Mouse (Mus musculus) intestine, embryonic 16.5 days (tissue): ENCODE results near the gene Cfdp1. TPM values are rescaled to one million over a fixed set of nuclear protein-coding genes. Genes with fewer than 3 reads are reported as not detected.

Source experiments
- ATAC-seq: fragments of 200-750 bp; cut with Nextera tagmentation; 2 replicates; pipeline ENCODE4 v1.8.0; 2017; ENCODE audit warnings: moderate TSS enrichment, moderate library complexity
- H3K27ac ChIP-seq: fragments of 300-500 bp; sonication (generic); 2 replicates; pipeline ENCODE4 v1.5.1; 2014; ENCODE audit warnings: mild to moderate bottlenecking, low read length
- H3K27me3 ChIP-seq: fragments of 300-500 bp; sonication (generic); replicated peaks from 2 replicates; pipeline ENCODE4 v1.6.1; 2014; ENCODE audit warnings: low read length, control low read depth, mixed read lengths; ENCODE audit not compliant: control insufficient read depth, insufficient read depth
- H3K36me3 ChIP-seq: fragments of 300-500 bp; sonication (generic); 2 replicates; pipeline ENCODE4 v1.6.1; 2014; ENCODE audit warnings: low read length, control low read depth; ENCODE audit not compliant: control insufficient read depth, insufficient read depth
- H3K4me1 ChIP-seq: fragments of 300-500 bp; sonication (generic); 2 replicates; pipeline ENCODE4 v1.6.1; 2014; ENCODE audit warnings: low read length, control low read depth, mixed read lengths; ENCODE audit not compliant: control insufficient read depth, insufficient read depth
- H3K4me2 ChIP-seq: fragments of 300-500 bp; sonication (generic); 2 replicates; pipeline ENCODE4 v1.6.1; 2014; ENCODE audit warnings: low read depth, low read length, control low read depth
- H3K4me3 ChIP-seq: fragments of 300-500 bp; sonication (generic); 2 replicates; pipeline ENCODE4 v1.5.1; 2014; ENCODE audit warnings: mild to moderate bottlenecking, low read length
- H3K9ac ChIP-seq: fragments of 300-500 bp; sonication (generic); 2 replicates; pipeline ENCODE4 v1.6.1; 2014; ENCODE audit warnings: low read depth, low read length
- H3K9me3 ChIP-seq: fragments of 300-500 bp; sonication (generic); 2 replicates; pipeline ENCODE4 v1.6.1; 2016; ENCODE audit warnings: low read length, control low read depth; ENCODE audit not compliant: control insufficient read depth
- WGBS: fragments of 180-500 bp; shearing (Covaris S2); extraction: QIAGEN DNeasy Blood & Tissue Kit; methylation state at CpG from one replicate; pipeline ENCODE4 v1.1.7; 2014; 5-methylcytosine and 5-hydroxymethylcytosine counted together
- polyA plus RNA-seq: library from polyadenylated mRNA; unstranded; fragments of >200 nt; fragmentation: Nextera tagmentation; extraction: Ambion mirVana; gene quantifications from 2 replicates; pipeline ENCODE4 v1.2.1, GENCODE M21; 2015

Gene Cfdp1
- polyA plus RNA-seq, 1 experiment from 2014 or later = 179 TPM

GRCm38 (mm10) chr8:111754736-111755135 is 99.4 kb downstream of the Cfdp1 start:
- no peak overlapping the region for H3K27ac ChIP-seq
- 85% methylated on average over 6 of the region's 6 CpGs for WGBS
- ATAC-seq = no peak
- no peak overlapping the region for H3K9ac ChIP-seq
- peaks cover 7% of the 10 kb centered on the region; the same call in 1 of the 2 replicates for H3K4me1 ChIP-seq
- H3K4me2 ChIP-seq = no peak overlapping the region
- no peaks in the 10 kb centered on the region for H3K36me3 ChIP-seq
- no peak overlapping the region for H3K4me3 ChIP-seq
- H3K27me3 ChIP-seq = no peaks in the 10 kb centered on the region
- no peaks in the 10 kb centered on the region for H3K9me3 ChIP-seq

GRCm38 (mm10) chr8:111754088-111754487 is 100.0 kb downstream of the Cfdp1 start:
- no peak overlapping the region for H3K27ac ChIP-seq

GRCm38 (mm10) chr8:111748766-111749165 is 105.3 kb downstream of the Cfdp1 start:
- H3K27ac ChIP-seq = peak overlapping the region; percentile 75; the same call in 1 of the 2 replicates
- no peak for ATAC-seq
- H3K4me1 ChIP-seq = peaks cover 35% of the 10 kb centered on the region
- H3K27me3 ChIP-seq = no peaks in the 10 kb centered on the region
- H3K36me3 ChIP-seq = no peaks in the 10 kb centered on the region
- no peaks in the 10 kb centered on the region for H3K9me3 ChIP-seq
- no peak overlapping the region for H3K4me2 ChIP-seq
- no peak overlapping the region for H3K4me3 ChIP-seq
- 52% methylated on average over 6 of the region's 6 CpGs for WGBS
- no peak overlapping the region for H3K9ac ChIP-seq

More at GRCm38 (mm10) chr8:111754088-111754487, 100.0 kb downstream of the Cfdp1 start:
- Histone ChIP-seq H3K4me3 (no peak overlapping the region), H3K4me1 (peaks cover 7% of the 10 kb centered on the region; the same call in 1 of the 2 replicates), H3K4me2 (no peak overlapping the region), H3K36me3 (no peaks in the 10 kb centered on the region), H3K9ac (no peak overlapping the region), H3K27me3 (no peaks in the 10 kb centered on the region), H3K9me3 (no peaks in the 10 kb centered on the region)
- 19% methylated on average over 2 of the region's 2 CpGs for WGBS
- ATAC-seq = no peak

GRCm38 (mm10) chr8:111747866-111748649 is 106.0 kb downstream of the Cfdp1 start:
- Histone ChIP-seq H3K4me2 (no peak overlapping the region), H3K4me1 (peaks cover 34% of the 10 kb centered on the region), H3K27ac (peak overlapping the region; percentile 75), H3K27me3 (no peaks in the 10 kb centered on the region), H3K9ac (no peak overlapping the region), H3K9me3 (no peaks in the 10 kb centered on the region), H3K36me3 (no peaks in the 10 kb centered on the region), H3K4me3 (no peak overlapping the region)
- ATAC-seq = peak; percentile 73
- WGBS = 71% methylated on average over 8 of the region's 8 CpGs

- no peak overlapping the region for H3K9ac ChIP-seq
- H3K4me3 ChIP-seq = no peak overlapping the region
- no peak for ATAC-seq
- H3K36me3 ChIP-seq = no peaks in the 10 kb centered on the region
- H3K27ac ChIP-seq = peak overlapping the region; percentile 92
- no peaks in the 10 kb centered on the region for H3K9me3 ChIP-seq
- H3K4me2 ChIP-seq = no peak overlapping the region
- no peaks in the 10 kb centered on the region for H3K27me3 ChIP-seq
- peaks cover 46% of the 10 kb centered on the region for H3K4me1 ChIP-seq
- WGBS = 58% methylated on average over 13 of the region's 13 CpGs
Measured at GRCm38 (mm10) chr8:111746582-111747465, 107.3 kb downstream of the Cfdp1 start.

GRCm38 (mm10) chr8:111745591-111746418 is 108.3 kb downstream of the Cfdp1 start:
- Histone ChIP-seq H3K27ac (peak overlapping the region; percentile 92), H3K9ac (peak overlapping the region; percentile 61), H3K27me3 (no peaks in the 10 kb centered on the region), H3K36me3 (no peaks in the 10 kb centered on the region), H3K4me2 (peak overlapping the region; percentile 60), H3K4me1 (peaks cover 56% of the 10 kb centered on the region), H3K4me3 (peak overlapping the region; percentile 37), H3K9me3 (no peaks in the 10 kb centered on the region)
- WGBS = 5% methylated on average over 23 of the region's 23 CpGs
- peak; percentile 58 for ATAC-seq

- Histone ChIP-seq H3K4me1 (peaks cover 64% of the 10 kb centered on the region), H3K9ac (peak overlapping the region; percentile 61), H3K27me3 (no peaks in the 10 kb centered on the region), H3K4me3 (no peak overlapping the region), H3K36me3 (no peaks in the 10 kb centered on the region), H3K4me2 (peak overlapping the region; percentile 60), H3K9me3 (no peaks in the 10 kb centered on the region), H3K27ac (peak overlapping the region; percentile 92)
- 56% methylated on average over 5 of the region's 5 CpGs for WGBS
- no peak for ATAC-seq
Measured at GRCm38 (mm10) chr8:111745086-111745485, 109.0 kb downstream of the Cfdp1 start.

GRCm38 (mm10) chr8:111743792-111744696 is 110.0 kb downstream of the Cfdp1 start, which contains the start of gene Bcar1:
Gene Bcar1, minus strand, starts transcription at chr8:111743809.
- WGBS = 11% methylated on average over 39 of the region's 40 CpGs
- no peaks in the 10 kb centered on the region for H3K36me3 ChIP-seq
- H3K4me1 ChIP-seq = peaks cover 74% of the 10 kb centered on the region

More at GRCm38 (mm10) chr8:111743792-111744696, 110.0 kb downstream of the Cfdp1 start, which contains the start of gene Bcar1:
- peak within 1 kb of the TSS; percentile 97 for H3K9ac ChIP-seq
- peak within 1 kb of the TSS; percentile 89 for H3K4me3 ChIP-seq
- no peaks in the 10 kb centered on the region for H3K9me3 ChIP-seq
- H3K27me3 ChIP-seq = no peaks in the 10 kb centered on the region
- peak within 1 kb of the TSS; percentile 82 for H3K27ac ChIP-seq
- peak within 1 kb of the TSS; percentile 85 for H3K4me2 ChIP-seq
- peak; percentile 18 for ATAC-seq
